Mouse (Mus musculus): ENCODE results near the gene Ptprg. TPM values are rescaled to one million over a fixed set of nuclear protein-coding genes. Genes with fewer than 3 reads are reported as not detected.

Gene Ptprg
- total and polyA plus RNA-seq, 3 experiments: not detected

DNA sequence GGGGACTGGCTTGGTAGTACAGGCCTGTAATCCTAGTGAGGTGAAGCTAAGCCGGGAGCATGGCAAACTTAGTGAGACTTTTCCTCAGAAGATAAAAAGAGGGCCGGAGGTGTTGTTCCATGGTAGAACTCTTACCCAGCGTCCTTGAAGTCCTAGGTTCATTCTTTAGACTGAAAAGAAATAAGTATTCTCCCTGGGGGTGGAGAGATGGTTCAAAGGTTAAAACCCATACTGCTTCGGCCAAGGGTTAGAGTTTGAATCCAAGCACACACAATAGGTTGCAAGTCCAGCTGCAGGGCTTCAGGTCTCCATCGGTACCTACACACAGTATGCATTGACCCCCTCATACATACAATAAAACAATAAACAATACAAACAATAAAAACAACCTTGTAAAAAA is 10.3 kb downstream of the Ptprg start:
- Histone ChIP-seq H3K27ac (ENCODE audit: control insufficient read depth, low read depth, low read length) (no peak overlapping the region), H3K79me2 (ENCODE audit: control insufficient read depth, insufficient read depth, low read length, poor library complexity) (no peaks in the 10 kb centered on the region), H3K27me3 (ENCODE audit: control insufficient read depth in 1 of 2, insufficient read depth in 2 of 2, low read length in 2 of 2) (no peaks in the 10 kb centered on the region), H3K4me3 (ENCODE audit: control insufficient read depth in 1 of 2, insufficient read depth in 1 of 2, low read depth in 2 of 2, low read length in 2 of 2) (no peak overlapping the region), H3K9ac (ENCODE audit: control insufficient read depth, low read depth, low read length, poor library complexity, severe bottlenecking) (no peak overlapping the region), H3K9me3 (replicated peaks; ENCODE audit: insufficient read depth, low read length) (no peaks in the 10 kb centered on the region), H3K36me3 (ENCODE audit: control insufficient read depth in 1 of 2, insufficient read depth in 2 of 2, low read length in 2 of 2) (no peaks in the 10 kb centered on the region), H3K4me1 (ENCODE audit: control insufficient read depth in 1 of 2, insufficient read depth in 2 of 2, low read length in 2 of 2) (no peaks in the 10 kb centered on the region)
- TF ChIP-seq USF1 (IDR thresholded peaks at IDR 0.05; ENCODE audit: low read depth, low read length) (no peak), JUND (IDR thresholded peaks at IDR 0.05; ENCODE audit: low read depth, low read length) (no peak), POLR2AphosphoS2 (IDR thresholded peaks at IDR 0.05; ENCODE audit: low read length) (no peak), NRF1 (IDR thresholded peaks at IDR 0.05; ENCODE audit: insufficient read depth, low read depth, low read length, poor library complexity, severe bottlenecking) (no peak), TCF12 (IDR thresholded peaks at IDR 0.05; ENCODE audit: low read depth, low read length) (no peak), CHD1 (IDR thresholded peaks at IDR 0.05; ENCODE audit: low read depth, low read length) (no peak), TAL1 (IDR thresholded peaks at IDR 0.05; ENCODE audit: low read length) (no peak), CTCF (IDR thresholded peaks at IDR 0.05 in 2 of 3, conservative IDR thresholded peaks at IDR 0.05 in 1 of 3; ENCODE audit: control insufficient read depth in 1 of 3, insufficient read depth in 1 of 3, low read depth in 2 of 3, low read length in 3 of 3, poor library complexity in 1 of 3, severe bottlenecking in 1 of 3) (no peak)
- DNase-seq (ENCODE audit: low read depth, low spot score): no peak

DNA sequence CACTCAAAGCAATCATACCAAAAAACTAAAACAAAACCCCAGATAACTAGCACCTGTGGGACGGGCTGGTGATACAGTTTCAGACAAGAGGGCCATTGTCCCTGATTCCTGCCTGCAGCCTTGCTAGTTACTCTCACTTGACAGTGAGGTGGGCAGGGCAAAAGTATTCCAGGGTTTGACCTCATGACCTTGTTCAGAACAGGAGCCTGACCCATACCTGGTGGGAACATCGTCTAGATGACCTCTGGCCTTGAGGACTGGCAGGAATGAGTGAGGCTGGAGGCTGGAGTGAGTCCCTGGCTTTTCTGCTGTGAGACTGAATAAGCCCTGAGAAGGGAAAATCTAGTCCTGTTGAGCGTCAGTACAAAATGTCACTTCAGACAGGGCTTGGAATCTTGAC is 11.1 kb downstream of the Ptprg start:
- TF ChIP-seq MYC (IDR thresholded peaks at IDR 0.05; ENCODE audit: low read depth, low read length): no peak
- no peak for TF ChIP-seq CHD2 (IDR thresholded peaks at IDR 0.05; ENCODE audit: low read length)
- no peak for TF ChIP-seq TBP (IDR thresholded peaks at IDR 0.05; ENCODE audit: low read depth, low read length)
- no peak for TF ChIP-seq HCFC1 (IDR thresholded peaks at IDR 0.05; ENCODE audit: low read depth, low read length)
- TF ChIP-seq MXI1 (IDR thresholded peaks at IDR 0.05; ENCODE audit: low read depth, low read length): no peak
- TF ChIP-seq JUND (IDR thresholded peaks at IDR 0.05; ENCODE audit: low read depth, low read length): no peak
- TF ChIP-seq KAT2A (conservative IDR thresholded peaks at IDR 0.05; ENCODE audit: low read depth, low read length): no peak
- no peak for TF ChIP-seq MAX (IDR thresholded peaks at IDR 0.05; ENCODE audit: low read length)
- TF ChIP-seq RAD21 (IDR thresholded peaks at IDR 0.05; ENCODE audit: low read depth, low read length): no peak
- TF ChIP-seq TAL1 (IDR thresholded peaks at IDR 0.05; ENCODE audit: low read length): no peak
- no peak for TF ChIP-seq SIN3A (IDR thresholded peaks at IDR 0.05; ENCODE audit: low read length)
- no peak for TF ChIP-seq SMC3 (IDR thresholded peaks at IDR 0.05; ENCODE audit: low read depth, low read length)
- TF ChIP-seq GABPA (IDR thresholded peaks at IDR 0.05; ENCODE audit: low read depth, low read length): no peak
- no peak for TF ChIP-seq MAZ (IDR thresholded peaks at IDR 0.05; ENCODE audit: low read depth, low read length)
- TF ChIP-seq ZNF384 (IDR thresholded peaks at IDR 0.05; ENCODE audit: low read depth, low read length): no peak
- TF ChIP-seq TCF12 (IDR thresholded peaks at IDR 0.05; ENCODE audit: low read depth, low read length): no peak
- no peak for TF ChIP-seq MAFK (IDR thresholded peaks at IDR 0.05; ENCODE audit: borderline replicate concordance, low read depth, low read length)
- TF ChIP-seq GATA1 (IDR thresholded peaks at IDR 0.05; ENCODE audit: low read depth, low read length): no peak
- no peak for TF ChIP-seq E2F4 (IDR thresholded peaks at IDR 0.05; ENCODE audit: borderline replicate concordance, low read depth, low read length)
- no peak for TF ChIP-seq BHLHE40 (IDR thresholded peaks at IDR 0.05; ENCODE audit: borderline replicate concordance, low read depth, low read length)
- Histone ChIP-seq H3K4me3 (ENCODE audit: control insufficient read depth in 1 of 2, insufficient read depth in 1 of 2, low read depth in 2 of 2, low read length in 2 of 2) (no peak overlapping the region), H3K27ac (ENCODE audit: control insufficient read depth, low read depth, low read length) (no peak overlapping the region), H3K27me3 (ENCODE audit: control insufficient read depth in 1 of 2, insufficient read depth in 2 of 2, low read length in 2 of 2) (no peaks in the 10 kb centered on the region), H3K4me1 (ENCODE audit: control insufficient read depth in 1 of 2, insufficient read depth in 2 of 2, low read length in 2 of 2) (no peaks in the 10 kb centered on the region), H3K79me2 (ENCODE audit: control insufficient read depth, insufficient read depth, low read length, poor library complexity) (no peaks in the 10 kb centered on the region), H3K9ac (ENCODE audit: control insufficient read depth, low read depth, low read length, poor library complexity, severe bottlenecking) (no peak overlapping the region), H3K9me3 (replicated peaks; ENCODE audit: insufficient read depth, low read length) (no peaks in the 10 kb centered on the region), H3K36me3 (ENCODE audit: control insufficient read depth in 1 of 2, insufficient read depth in 2 of 2, low read length in 2 of 2) (no peaks in the 10 kb centered on the region)
- DNase-seq (ENCODE audit: low read depth, low spot score): no peak
